Mouse (Mus musculus) liver, postnatal 0 days (tissue): ENCODE measurements around the gene Rabepk. TPM values are rescaled to one million over a fixed set of nuclear protein-coding genes. Genes with fewer than 3 reads are reported as not detected.
"Not testable (repeated sequence)": the region's sequence is repeated elsewhere in the genome, so short reads cannot be mapped to it uniquely, and the experiment has no call there.

Experiments used
- ATAC-seq: fragments of 200-750 bp; cut with Nextera tagmentation; 2 replicates; pipeline ENCODE4 v1.8.0; 2017; ENCODE audit warnings: mild to moderate bottlenecking, moderate library complexity
- DNase-seq: peaks from one replicate; pipeline ENCODE4 v3.0.0-alpha.2; 2016
- H3K27ac ChIP-seq: fragments of 300-500 bp; sonication (generic); 2 replicates; pipeline ENCODE4 v1.5.1; 2014; ENCODE audit warnings: antibody characterized with exemption, moderate library complexity, mild to moderate bottlenecking, low read depth
- H3K27me3 ChIP-seq: fragments of 300-500 bp; sonication (generic); 2 replicates; pipeline ENCODE4 v1.6.1; 2014; ENCODE audit warnings: low read length, control low read depth, mixed read lengths; ENCODE audit not compliant: insufficient read depth
- H3K36me3 ChIP-seq: fragments of 300-500 bp; sonication (generic); replicated peaks from 2 replicates; pipeline ENCODE4 v1.6.1; 2014; ENCODE audit warnings: mild to moderate bottlenecking, control low read depth, low read length, moderate library complexity, mixed read lengths; ENCODE audit not compliant: insufficient read depth
- H3K4me1 ChIP-seq: fragments of 300-500 bp; sonication (generic); 2 replicates; pipeline ENCODE4 v1.6.1; 2014; ENCODE audit warnings: antibody characterized with exemption, mild to moderate bottlenecking, control low read depth; ENCODE audit not compliant: insufficient read depth
- H3K4me2 ChIP-seq: fragments of 300-500 bp; sonication (generic); 2 replicates; pipeline ENCODE4 v1.6.1; 2014; ENCODE audit warnings: low read depth, mild to moderate bottlenecking, low read length, moderate library complexity, mixed read lengths
- H3K4me3 ChIP-seq: fragments of 300-500 bp; sonication (generic); 2 replicates; pipeline ENCODE4 v1.5.1; 2014; ENCODE audit warnings: low read depth, low read length
- H3K9ac ChIP-seq: fragments of 300-500 bp; sonication (generic); replicated peaks from 2 replicates; pipeline ENCODE4 v1.6.1; 2014; ENCODE audit warnings: mild to moderate bottlenecking, moderate library complexity
- H3K9me3 ChIP-seq: fragments of 300-500 bp; sonication (generic); 2 replicates; pipeline ENCODE4 v1.6.1; 2016; ENCODE audit warnings: mild to moderate bottlenecking, control low read depth, low read length, mixed read lengths
- CTCF ChIP-seq: sonication (generic); IDR thresholded peaks from 2 replicates; pipeline ENCODE4 v1.5.1; 2016; ENCODE audit warnings: antibody characterized with exemption, low read depth
- EP300 ChIP-seq: IDR thresholded peaks from 2 replicates; pipeline ENCODE4 v1.6.1; 2016; ENCODE audit warnings: antibody characterized with exemption, low read depth, mild to moderate bottlenecking
- WGBS: fragments of 180-500 bp; shearing (Covaris S2); extraction: QIAGEN DNeasy Blood & Tissue Kit; methylation state at CpG from one replicate; pipeline ENCODE4 v1.1.7; 2014; ENCODE audit not compliant: insufficient replicate concordance; 5-methylcytosine and 5-hydroxymethylcytosine counted together
- polyA plus RNA-seq: library from polyadenylated mRNA; unstranded; fragments of >200 nt; fragmentation: Nextera tagmentation; extraction: Ambion mirVana; gene quantifications from 2 replicates; pipeline ENCODE4 v1.2.1, GENCODE M21; 2015

Gene Rabepk
- polyA plus RNA-seq, 1 experiment from 2014 or later: 20.4 TPM

GRCm38 (mm10) chr2:34833624-34834023 lies 33.9 kb upstream of the Rabepk start:
- no peak for DNase-seq
- Histone ChIP-seq H3K27me3 (0 out of 2 replicates have a peak, but pooled peaks cover 3% of the 10 kb centered on the region), H3K36me3 (no peaks in the 10 kb centered on the region), H3K4me1 (no peaks in the 10 kb centered on the region; the same call in 1 of the 2 replicates), H3K4me3 (no peak overlapping the region), H3K9me3 (no peaks in the 10 kb centered on the region), H3K4me2 (no peak overlapping the region), H3K27ac (no peak overlapping the region), H3K9ac (no peak overlapping the region)
- ATAC-seq: no peak
- TF ChIP-seq CTCF: no peak
- no peak for TF ChIP-seq EP300
- WGBS: 89% methylated on average over 17 of the region's 17 CpGs

GRCm38 (mm10) chr2:34832766-34833457 lies 33.2 kb upstream of the Rabepk start, which contains the start of gene Gm34653:
TSS of gene Gm34653 (plus strand) at chr2:34833007.
- not testable (repeated sequence) for H3K4me1 ChIP-seq, H3K4me3 ChIP-seq, ATAC-seq, H3K9ac ChIP-seq, H3K9me3 ChIP-seq, H3K4me2 ChIP-seq, DNase-seq, H3K27me3 ChIP-seq, H3K27ac ChIP-seq, H3K36me3 ChIP-seq
- WGBS: 56% methylated on average over 11 of the region's 11 CpGs

GRCm38 (mm10) chr2:34830066-34830465 lies 30.4 kb upstream of the Rabepk start:
- H3K4me2 ChIP-seq, H3K4me3 ChIP-seq, H3K36me3 ChIP-seq, H3K9me3 ChIP-seq, ATAC-seq, H3K27me3 ChIP-seq, H3K27ac ChIP-seq, DNase-seq, H3K9ac ChIP-seq: not testable (repeated sequence)
- H3K4me1 ChIP-seq: peaks cover 13% of the 10 kb centered on the region
- WGBS: 93% methylated on average over 17 of the region's 17 CpGs

- peak; percentile 78 for ATAC-seq
- DNase-seq: peak; percentile 37
- Histone ChIP-seq H3K27me3 (no peaks in the 10 kb centered on the region), H3K9ac (no peak overlapping the region), H3K4me1 (peaks cover 20% of the 10 kb centered on the region), H3K27ac (peak overlapping the region; percentile 92), H3K9me3 (no peaks in the 10 kb centered on the region), H3K4me3 (no peak overlapping the region), H3K4me2 (no peak overlapping the region), H3K36me3 (no peaks in the 10 kb centered on the region; the same call in 1 of the 2 replicates)
- TF ChIP-seq EP300: peak; percentile 67
- no peak for TF ChIP-seq CTCF
- WGBS: 50% methylated on average over 1 of the region's 1 CpGs
Measured at GRCm38 (mm10) chr2:34828026-34828425, 28.3 kb upstream of the Rabepk start.

- no peak overlapping the region for H3K4me3 ChIP-seq
- H3K4me2 ChIP-seq: no peak overlapping the region
- H3K9me3 ChIP-seq: no peaks in the 10 kb centered on the region
- no peaks in the 10 kb centered on the region for H3K27me3 ChIP-seq
- no peak overlapping the region for H3K9ac ChIP-seq
- TF ChIP-seq EP300 (no peak), CTCF (no peak)
- peak overlapping the region; percentile 92 for H3K27ac ChIP-seq
- peaks cover 20% of the 10 kb centered on the region for H3K4me1 ChIP-seq
- DNase-seq: no peak
- 76% methylated on average over 4 of the region's 4 CpGs for WGBS
- H3K36me3 ChIP-seq: peaks cover 2% of the 10 kb centered on the region
- no peak for ATAC-seq
Measured at GRCm38 (mm10) chr2:34827591-34827990, 27.9 kb upstream of the Rabepk start.

GRCm38 (mm10) chr2:34826460-34827231 lies 26.9 kb upstream of the Rabepk start:
- WGBS: 38% methylated on average over 20 of the region's 21 CpGs
- peak overlapping the region; percentile 99 for H3K4me3 ChIP-seq
- peak overlapping the region; percentile 99 for H3K27ac ChIP-seq
- peak overlapping the region; percentile 87 for H3K4me2 ChIP-seq
- no peak for TF ChIP-seq CTCF
- no peak for TF ChIP-seq EP300
- DNase-seq (no peak), ATAC-seq (peak; percentile 5; the same call in 1 of the 2 replicates)
- H3K36me3 ChIP-seq: peaks cover 10% of the 10 kb centered on the region
- no peaks in the 10 kb centered on the region for H3K27me3 ChIP-seq
- H3K4me1 ChIP-seq: peaks cover 22% of the 10 kb centered on the region
- no peaks in the 10 kb centered on the region for H3K9me3 ChIP-seq
- H3K9ac ChIP-seq: peak overlapping the region; percentile 100
